Mouse (Mus musculus): ENCODE measurements at regions not wholly inside any gene's neighbourhood (a gene's known extent, or its start where the extent isn't known, plus 50 kb on each side); places are given as distances from the start of the nearest gene placed in this dataset.

DNA sequence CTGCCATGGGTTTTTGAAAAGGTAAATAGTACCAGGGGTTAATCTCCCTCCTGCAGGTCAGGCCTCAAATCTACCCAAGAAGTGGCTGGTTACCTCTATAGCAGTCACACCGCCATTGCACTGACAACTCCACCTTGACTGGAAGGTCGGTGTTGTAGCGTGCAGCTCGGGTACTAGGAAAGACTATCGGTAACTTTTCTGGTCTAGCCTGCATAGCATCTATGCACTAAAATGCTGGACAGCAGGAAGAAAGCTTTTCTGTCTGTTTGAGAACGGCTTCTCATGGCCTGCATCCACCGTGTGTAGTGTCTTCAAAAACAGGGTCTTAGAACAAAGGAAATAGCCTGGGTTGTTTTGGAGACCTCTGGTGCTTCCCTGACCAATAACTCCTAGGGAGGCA lies 88.8 kb downstream of the Bms1 start:
- in situ Hi-C loops (cut with MboI, MseI), result no loop called here

DNA sequence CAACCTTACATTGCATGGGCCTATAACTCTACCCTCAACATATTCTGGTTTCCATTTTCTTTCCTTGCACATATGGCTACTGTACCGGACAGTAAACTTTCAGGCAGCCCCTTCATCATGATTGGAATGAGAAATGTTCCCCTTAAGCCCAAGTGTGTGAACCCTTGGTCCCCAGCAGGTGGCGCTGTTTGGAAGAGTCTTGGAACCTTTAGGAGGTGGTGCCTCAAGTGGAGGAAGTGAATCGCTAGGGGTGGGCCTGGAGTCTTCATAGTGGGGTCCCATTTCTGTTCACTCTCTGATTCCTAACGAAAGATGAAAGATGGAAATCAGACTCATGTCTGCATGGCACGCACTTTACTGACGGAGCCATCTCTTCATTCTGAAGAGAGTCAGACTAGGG lies 91.8 kb downstream of the Bms1 start:
- in situ Hi-C loops (cut with MboI, MseI), result no loop called here

DNA sequence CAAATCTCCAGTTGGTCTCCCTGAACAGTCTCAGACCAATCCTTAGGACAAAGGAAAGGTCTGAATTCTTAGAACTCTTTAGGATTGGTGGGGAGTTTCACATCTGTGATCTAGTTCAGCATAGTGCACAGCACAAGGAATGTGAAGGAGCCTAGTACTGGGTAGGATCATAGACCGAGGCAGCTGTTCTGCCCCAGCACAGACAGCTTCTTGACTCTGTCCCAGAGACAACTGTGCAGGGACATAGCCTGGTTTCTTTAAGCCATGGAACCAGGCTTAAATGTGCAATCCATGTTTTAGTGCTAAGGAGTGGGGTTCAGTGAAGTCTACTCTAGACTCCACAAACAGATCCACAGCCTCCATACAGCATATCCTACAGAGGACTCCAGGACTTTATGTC lies 93.6 kb downstream of the Bms1 start:
- in situ Hi-C loops (cut with MboI, MseI), result no loop called here

DNA sequence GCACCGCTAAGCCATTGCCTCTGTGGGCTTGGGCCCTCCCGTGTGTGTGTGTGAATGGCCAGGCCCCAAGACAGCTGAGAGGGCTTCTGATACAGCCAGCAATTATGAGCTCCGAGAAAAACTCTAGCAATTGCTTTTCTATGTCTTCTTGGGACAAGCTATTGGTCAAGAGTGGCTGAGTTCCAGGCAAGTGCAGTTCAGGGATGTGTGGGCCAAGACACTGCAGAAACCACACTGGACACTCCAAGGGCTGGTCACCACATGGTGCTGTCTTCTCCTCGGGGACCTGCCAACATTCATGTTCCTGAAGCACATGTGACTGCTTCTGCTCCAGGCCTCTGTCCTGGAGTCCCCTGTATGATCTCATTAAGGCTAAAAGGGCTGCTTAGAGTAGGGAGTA lies 94.7 kb downstream of the Bms1 start:
- in situ Hi-C loops (cut with MboI, MseI), result no loop called here

DNA sequence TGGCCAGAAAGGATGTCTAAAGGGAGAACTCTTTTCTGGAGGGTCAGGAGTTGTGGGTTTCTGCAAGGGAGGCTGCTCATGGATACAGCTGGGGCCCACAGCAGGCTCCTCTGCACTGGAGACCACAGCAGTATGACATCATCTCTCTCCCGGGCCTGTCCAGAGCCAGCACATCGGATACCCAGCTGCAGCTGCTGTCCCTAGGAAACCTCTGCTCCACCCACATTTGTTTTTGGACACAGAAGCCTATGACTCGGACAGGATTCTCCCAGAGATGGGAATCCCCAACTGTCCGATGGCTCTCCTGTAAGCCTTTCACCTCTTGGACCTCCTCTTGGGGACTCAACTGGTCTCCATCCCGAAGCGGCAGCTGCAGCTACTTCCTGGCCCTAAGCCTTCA lies 96.2 kb downstream of the Bms1 start:
- in situ Hi-C loops (cut with MboI, MseI), result no loop called here

DNA sequence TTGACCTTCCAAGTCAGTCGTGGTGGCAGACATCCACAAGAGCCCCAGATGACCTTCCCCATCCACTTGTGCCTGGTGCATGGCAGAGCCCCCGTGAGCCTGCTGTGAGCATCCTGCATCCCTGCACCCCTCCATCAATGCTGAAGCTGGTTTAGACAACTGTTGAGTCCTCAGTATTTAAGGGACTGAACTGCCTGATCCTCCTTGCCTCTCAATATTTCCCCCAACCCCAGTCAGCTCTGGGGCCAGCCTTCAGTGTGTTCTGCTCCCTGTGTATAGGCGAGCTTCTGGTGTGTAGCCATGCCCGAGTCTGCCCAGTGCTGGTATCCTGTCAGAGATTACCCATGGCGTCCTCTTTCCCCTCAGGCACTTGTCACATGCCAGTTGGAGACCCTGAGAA lies 96.6 kb downstream of the Bms1 start:
- in situ Hi-C loops (cut with MboI, MseI), result no loop called here

DNA sequence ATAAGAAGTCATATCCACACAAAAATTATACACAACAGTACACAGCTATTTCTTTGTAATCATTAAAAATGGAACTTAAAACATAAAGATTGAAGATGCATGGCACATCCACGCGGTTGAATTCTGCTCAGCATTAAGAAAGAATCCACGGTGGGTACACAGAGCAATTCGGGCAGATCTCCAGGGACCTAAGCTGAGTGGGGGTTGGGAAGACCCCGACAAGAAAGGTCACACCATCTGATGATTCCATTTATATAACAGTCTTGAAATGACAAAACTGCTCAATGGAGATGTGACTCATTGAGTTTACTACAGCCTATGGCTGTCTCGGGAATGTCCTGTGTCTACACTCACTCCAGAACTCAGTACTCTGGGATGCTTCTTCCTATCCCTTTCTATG lies 97.2 kb downstream of the Bms1 start:
- in situ Hi-C loops (cut with MboI, MseI), result no loop called here

DNA sequence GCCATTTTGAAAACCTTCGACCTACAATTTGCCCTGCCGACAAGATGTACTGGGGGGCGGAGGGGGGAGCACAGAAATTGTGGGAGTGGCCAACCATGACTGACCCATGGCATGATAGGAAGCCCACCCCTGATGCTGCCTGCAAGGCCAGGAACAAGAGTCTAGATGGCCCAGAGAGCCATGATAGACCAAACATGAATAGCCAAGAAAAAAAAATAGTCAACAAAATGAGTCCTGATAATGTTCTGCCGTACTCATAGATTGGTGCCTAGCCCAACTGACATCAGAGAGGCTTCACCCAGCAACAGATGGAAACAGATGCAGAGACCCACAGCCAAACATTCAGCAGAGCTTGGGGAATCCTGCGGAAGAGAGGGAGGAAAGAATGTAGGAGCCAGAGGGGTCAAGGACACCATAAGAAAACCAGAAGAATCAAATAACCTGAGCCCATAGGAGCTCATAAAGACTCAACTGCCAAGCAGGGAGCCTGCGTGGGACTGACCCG lies 99.2 kb downstream of the Bms1 start:
- in situ Hi-C loops (cut with MboI, MseI), result no loop called here

DNA sequence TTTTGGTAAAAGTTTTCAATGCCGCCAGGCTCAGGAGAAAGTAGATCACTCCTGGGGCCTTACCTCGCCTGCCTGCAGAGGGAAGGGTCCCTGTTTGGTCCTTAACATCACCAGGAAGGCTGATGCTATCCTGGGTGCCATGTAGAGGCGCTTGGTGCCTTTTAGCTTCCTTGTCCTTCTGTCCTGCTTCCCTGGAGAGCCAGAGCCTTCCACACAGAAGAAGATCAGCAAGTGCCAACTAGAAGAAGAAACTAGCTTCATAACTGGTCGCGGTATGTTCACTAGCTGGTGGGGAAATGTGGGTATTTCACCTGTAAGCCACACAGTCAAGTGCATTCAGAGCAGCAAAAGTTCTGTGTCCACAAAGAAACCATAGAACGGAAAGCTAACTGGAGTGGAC lies 103.4 kb downstream of the Bms1 start:
- in situ Hi-C loops (cut with MboI, MseI), result no loop called here

DNA sequence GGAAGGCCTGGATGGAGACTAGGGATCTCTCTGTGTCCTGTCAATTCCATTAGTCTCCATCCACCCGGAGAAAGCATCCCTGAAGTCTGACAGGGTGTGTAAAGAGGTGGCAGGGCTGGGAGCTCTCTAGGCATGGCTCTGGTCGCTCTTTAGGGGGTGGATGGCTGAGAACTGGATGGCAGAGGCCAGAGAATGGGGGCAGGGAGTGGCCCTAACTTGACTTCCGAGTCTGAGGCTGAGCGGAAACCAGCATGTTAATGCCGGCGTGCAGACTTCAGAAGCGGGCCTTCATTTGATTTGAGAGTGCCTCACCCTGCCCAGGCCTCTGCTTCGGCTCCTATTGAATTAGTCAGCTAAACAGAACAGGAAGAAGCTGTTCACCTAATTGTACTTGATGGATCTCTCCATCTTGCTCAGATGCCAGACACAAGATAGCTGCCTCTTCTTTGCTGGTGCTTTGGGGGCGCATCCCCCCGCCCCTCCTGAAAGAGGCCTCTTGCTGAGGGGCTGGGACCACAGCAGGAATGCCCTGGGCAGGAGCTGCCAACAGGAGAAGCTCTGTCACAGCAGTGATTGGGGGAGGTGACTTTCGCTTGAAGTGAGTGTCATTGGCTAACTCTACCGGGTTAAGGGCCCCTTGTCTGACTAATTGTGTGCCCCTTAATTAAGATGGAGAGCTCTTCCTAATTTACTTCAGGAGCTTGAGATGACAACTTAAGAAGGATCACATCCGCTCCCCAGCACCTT lies 104.2 kb downstream of the Bms1 start:
- in situ Hi-C loops (cut with MboI, MseI), result no loop called here

DNA sequence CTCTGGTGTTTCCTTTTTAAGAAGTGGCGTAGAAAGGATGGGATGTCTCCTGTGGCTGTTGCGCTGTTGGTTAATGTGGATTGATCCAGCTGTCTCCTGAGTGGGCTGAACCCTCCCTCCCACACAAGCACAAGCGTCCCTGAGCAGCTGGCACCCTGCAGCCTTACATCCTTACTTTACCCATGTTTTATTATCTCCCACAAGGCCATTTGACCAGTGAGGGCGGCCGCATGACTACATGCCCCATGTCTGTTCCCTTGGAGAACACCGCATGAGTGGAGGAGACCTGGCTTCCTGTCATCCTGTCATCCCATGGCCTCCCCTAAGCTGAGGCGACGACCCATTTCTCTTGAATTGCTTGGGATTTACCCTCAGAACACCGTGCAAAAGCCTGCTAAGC lies 108.2 kb downstream of the Bms1 start:
- in situ Hi-C loops (cut with MboI, MseI), result no loop called here

DNA sequence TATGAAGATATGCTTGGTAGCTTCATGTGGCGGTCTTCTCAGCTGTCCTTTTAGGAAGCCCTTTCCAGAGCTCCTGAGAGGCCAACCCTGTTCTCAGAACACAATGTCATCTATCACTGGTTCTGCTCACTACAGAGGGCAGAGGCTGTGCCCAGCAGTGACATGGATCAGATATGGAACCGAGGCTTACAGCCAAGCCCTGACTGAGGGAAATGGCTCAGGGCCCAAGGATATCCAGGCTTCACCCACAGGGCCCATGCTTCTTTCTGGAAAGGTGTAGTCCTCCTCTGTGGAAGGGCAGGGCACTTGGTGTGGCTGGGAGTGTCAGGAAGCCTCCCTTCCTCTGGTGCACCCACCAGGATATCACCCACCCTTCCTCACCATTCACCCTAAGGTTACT lies 109.4 kb downstream of the Bms1 start:
- in situ Hi-C loops (cut with MboI, MseI), result loop anchor here in 1 of 2 experiments (10.0 kb wide), 1 partner anchor 445 kb away; no protein-coding TSS in a partner anchor

DNA sequence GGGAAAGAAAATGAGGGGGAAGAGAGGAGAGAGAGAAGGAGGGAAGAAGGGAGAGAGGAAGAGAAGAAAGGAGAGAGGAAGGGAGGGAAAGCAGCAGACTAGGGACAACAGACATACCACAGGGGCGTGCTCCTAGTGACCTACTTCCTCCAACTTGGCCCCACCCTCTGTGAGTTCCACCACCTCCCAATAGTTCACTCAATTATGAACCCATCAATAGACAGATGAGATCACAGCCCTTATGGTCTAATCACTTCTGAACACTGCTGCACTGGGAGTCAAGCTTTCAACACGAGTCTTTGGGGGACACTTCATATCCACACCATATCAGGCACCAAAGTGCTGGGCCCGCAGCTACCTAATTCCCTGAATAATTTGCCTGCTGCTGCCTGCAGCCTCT lies 110.7 kb downstream of the Bms1 start:
- in situ Hi-C loops (cut with MboI, MseI), result loop anchor here in 1 of 2 experiments (10.0 kb wide), 1 partner anchor 446 kb away; no protein-coding TSS in a partner anchor

DNA sequence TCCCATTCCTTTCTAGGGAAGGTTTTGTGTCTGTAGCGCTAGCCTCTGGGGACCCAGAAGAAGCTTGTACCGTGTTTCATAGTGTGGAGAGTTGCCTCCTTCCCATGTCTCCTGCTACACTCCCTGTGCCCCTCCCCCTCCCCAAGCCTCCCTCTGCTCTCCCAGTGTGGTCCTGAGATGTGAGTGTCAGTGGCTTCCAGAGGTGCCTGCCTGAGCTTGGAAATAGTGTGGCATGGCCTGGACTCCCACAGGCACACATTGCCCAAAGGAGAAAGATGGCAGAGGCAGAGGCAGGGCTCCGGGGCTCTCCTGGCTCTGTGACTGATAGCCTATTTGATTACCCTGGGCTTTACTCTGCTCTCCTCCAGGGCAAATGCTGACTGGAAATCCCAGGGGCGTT lies 110.0 kb upstream of the Ret start:
- in situ Hi-C loops (cut with MboI, MseI), result loop anchor here in 1 of 2 experiments (10.0 kb wide), 1 partner anchor 447 kb away; no protein-coding TSS in a partner anchor

DNA sequence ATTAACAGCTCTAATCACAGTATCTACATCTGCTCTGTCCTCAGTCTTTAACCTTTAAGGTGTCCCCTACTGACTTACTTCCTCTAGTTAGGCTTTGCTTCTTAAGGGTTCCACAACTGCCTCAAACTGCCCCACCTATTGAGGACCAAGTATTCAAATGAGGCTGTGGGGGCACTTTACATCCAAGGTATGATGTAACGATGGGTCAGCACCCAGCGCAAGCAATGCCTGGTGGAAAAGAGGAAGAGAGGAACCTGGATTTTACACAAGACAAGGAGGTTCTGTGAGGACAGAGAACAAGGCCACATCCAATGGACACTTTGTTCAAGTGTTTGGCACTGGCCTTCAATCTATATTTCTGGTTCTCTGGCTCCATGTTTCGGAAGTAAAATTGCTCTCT lies 107.7 kb upstream of the Ret start:
- in situ Hi-C loops (cut with MboI, MseI), result loop anchor here in 1 of 2 experiments (10.0 kb wide), 1 partner anchor 450 kb away; no protein-coding TSS in a partner anchor

DNA sequence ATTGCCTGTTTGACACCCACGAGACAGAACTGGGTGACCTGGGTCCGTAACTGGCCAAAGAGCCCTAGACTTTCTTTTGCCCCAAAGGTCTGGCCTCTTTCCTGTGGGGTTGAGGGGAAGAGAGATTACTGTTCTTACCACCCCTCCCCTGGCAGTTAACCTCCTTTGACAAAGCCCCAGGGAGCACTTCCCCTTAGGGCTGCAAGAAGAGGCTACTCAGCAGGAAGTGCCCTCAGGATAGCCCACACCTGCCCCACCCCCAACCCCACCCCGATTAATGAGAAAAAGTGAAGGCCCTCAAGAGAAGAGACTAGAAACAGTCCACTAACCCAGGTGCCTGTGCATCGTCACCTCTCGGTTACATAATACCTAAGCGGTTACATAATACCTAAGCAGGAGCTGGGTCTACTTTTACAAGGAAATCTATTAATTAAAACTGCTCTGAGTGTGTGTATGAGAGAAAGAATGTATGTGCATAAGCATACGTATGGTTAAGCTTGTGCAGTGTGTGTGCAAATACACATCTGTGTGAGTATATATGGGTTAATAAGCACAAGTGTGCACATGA lies 105.3 kb upstream of the Ret start:
- in situ Hi-C loops (cut with MboI, MseI), result loop anchor here in 1 of 2 experiments (10.0 kb wide), 1 partner anchor 452 kb away; no protein-coding TSS in a partner anchor

DNA sequence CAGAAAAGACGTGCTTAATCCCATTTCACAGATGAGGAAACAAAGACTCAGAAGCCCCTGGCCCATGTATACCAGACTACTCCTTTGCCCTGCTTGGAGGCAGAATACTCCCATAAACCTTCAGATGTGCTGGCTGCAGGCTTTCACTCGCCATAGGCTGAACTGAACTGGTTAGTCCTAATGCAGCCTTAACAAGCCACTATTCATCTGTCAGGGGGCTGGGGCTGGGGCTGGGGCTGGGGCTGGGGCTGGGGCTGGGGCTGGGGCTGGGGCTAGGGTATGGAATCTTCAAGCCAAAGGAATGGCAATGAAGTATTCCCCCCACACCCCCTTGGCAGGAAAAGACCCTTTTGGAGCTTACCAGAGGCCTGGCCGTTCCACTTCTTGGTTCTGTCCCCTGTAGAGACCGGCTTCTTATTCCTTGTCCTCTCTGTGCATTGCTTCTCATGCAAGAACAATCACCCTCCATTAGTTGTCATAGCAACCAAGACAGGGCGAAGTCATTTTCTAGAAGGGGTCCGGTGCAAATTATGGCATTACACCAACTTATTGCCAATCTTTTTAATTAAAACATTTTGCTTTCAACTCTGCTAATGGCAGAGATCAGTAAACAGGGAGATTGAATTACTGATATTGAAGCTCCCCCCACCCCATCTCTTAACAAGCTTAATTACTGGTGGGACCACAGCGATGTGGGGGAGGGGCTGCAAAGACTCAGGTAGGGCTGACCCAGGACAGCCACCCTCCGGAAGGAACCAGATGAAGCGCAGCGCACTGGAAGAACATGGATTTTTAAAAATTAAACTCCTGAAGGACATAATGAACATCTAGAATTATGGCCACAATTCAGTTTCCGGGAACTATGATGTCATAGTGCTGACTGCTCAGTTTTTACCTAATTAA lies 104.6 kb upstream of the Ret start:
- in situ Hi-C loops (cut with MboI, MseI), result loop anchor here in 1 of 2 experiments (10.0 kb wide), 1 partner anchor 453 kb away; no protein-coding TSS in a partner anchor

DNA sequence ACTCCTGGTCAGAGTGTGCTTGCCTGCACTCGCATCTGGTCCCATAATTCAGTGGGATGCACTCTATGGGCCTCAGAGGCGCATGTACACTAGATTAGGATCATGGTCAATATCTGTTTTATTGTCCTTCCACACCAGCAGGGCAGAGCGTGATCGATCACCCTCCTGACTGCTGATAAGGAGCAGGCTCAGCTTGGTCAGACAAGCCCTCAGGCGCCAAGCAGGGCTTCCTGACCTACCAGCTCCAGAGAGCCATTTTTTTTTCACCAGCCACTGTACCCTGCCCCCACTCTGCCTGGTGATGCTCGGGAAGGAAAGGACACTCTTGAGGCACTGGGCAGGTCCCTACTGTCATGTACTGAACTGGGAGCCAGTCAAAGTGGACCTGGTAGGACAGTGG lies 103.3 kb upstream of the Ret start:
- in situ Hi-C loops (cut with MboI, MseI), result loop anchor here in 1 of 2 experiments (10.0 kb wide), 1 partner anchor 454 kb away; no protein-coding TSS in a partner anchor

DNA sequence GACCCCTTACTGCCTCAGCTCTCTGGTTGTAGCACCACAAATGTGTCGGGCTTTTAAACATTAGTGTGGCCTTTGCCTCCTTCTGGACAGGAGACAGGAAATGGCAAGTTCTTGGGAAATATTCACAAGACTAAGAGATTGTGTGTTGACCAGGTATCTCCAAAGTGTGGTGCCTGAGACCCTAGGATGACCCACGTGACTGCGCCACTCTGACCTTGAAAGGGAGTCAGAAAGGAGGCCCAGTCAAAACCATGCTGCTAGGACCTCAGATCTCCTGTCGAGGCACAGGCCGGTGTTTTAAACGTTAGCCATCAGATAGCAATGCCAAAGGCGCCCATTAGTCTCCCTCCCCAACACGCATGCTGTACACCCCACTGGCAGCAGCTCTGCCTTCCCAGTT lies 100.1 kb upstream of the Ret start:
- in situ Hi-C loops (cut with MboI, MseI), result no loop called here

DNA sequence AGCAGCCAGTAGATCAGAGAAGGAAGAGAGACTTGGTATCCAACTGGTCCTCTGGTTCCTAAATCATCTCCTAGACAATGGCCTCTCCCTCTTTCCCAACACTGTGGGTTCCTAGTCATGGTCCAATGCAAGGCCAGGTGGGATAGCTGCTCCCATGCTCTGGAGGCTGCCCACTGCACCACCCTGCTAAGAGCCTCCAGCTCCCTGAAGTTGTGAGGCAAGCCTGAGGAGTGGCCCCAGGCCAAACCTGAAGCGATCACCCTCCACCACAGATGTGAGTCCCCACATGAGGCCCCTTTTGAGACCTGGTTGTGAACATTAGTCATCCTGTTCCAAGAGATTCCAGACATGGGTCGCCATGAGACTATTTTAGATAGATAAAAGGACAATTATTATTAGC lies 96.5 kb upstream of the Ret start:
- in situ Hi-C loops (cut with MboI, MseI), result no loop called here

DNA sequence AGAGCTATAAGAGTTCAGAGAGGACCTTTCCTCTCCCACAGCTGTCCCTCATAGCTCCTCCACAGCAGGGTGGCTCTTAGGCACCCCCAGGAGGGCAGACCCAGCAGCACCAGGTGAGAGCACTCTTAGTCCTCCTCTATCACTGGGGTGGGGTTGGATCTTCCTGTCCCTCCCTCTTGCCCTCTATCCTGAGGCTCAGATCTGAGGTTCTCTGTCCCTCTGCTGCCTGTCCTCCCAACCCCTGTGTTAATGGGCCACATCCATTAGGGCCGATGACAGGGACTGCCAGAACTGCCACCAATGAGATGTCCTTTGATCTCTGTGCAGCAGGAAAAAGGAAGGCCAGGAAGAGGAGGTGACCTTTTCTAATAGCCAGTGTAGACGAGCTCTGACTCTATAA lies 95.4 kb upstream of the Ret start:
- in situ Hi-C loops (cut with MboI, MseI), result no loop called here

DNA sequence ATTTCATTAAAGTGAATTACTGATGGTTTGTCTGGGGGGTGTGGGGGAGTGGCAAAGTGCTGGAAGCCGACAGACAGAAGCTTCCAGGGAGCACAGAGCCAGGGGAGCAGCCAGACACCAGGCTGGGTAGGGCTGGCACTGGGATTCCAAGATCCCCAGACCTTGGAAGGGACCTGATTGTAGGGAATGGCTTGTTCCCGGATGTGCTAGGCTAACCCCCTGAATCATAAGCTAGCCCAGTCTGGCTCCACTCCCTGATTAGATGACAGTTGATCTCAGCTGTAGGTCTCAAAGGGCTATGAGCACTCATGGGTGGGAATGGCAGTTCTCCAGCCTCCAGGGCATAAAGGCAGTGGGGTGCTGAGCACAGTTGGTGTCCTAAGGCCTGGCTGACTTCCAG lies 94.8 kb upstream of the Ret start:
- in situ Hi-C loops (cut with MboI, MseI), result no loop called here

Measured in T-helper 17 cell (primary cell).